Mouse (Mus musculus) heart, postnatal 0 days (tissue): ENCODE measurements around the gene Map3k5. TPM values are rescaled to one million over a fixed set of nuclear protein-coding genes. Genes with fewer than 3 reads are reported as not detected.

Experiments used
- ATAC-seq: fragments of 200-750 bp; cut with Nextera tagmentation; 2 replicates; pipeline ENCODE4 v1.8.0; 2017; ENCODE audit warnings: low read depth, moderate number of reproducible peaks, moderate library complexity; ENCODE audit not compliant: insufficient read depth
- DNase-seq: peaks from one replicate; pipeline ENCODE4 v3.0.0-alpha.2; 2016; ENCODE audit warnings: low spot score
- H3K27ac ChIP-seq: fragments of 300-500 bp; sonication (generic); 2 replicates; pipeline ENCODE4 v1.5.1; 2014; ENCODE audit warnings: low read depth, mild to moderate bottlenecking
- H3K27me3 ChIP-seq: fragments of 300-500 bp; sonication (generic); 2 replicates; pipeline ENCODE4 v1.6.1; 2014; ENCODE audit warnings: low read length, mixed read lengths; ENCODE audit not compliant: control insufficient read depth, insufficient read depth
- H3K36me3 ChIP-seq: fragments of 300-500 bp; sonication (generic); replicated peaks from 2 replicates; pipeline ENCODE4 v1.6.1; 2014; ENCODE audit warnings: low read length, mixed read lengths; ENCODE audit not compliant: control insufficient read depth, insufficient read depth
- H3K4me1 ChIP-seq: fragments of 300-500 bp; sonication (generic); 2 replicates; pipeline ENCODE4 v1.6.1; 2014; ENCODE audit warnings: antibody characterized with exemption; ENCODE audit not compliant: control insufficient read depth, insufficient read depth
- H3K4me2 ChIP-seq: fragments of 300-500 bp; sonication (generic); 2 replicates; pipeline ENCODE4 v1.6.1; 2014; ENCODE audit warnings: low read depth, mild to moderate bottlenecking, low read length, moderate library complexity
- H3K4me3 ChIP-seq: fragments of 300-500 bp; sonication (generic); 2 replicates; pipeline ENCODE4 v1.5.1; 2014; ENCODE audit warnings: low read depth, low read length
- H3K9ac ChIP-seq: fragments of 300-500 bp; sonication (generic); replicated peaks from 2 replicates; pipeline ENCODE4 v1.6.1; 2014; ENCODE audit warnings: low read depth, low read length, mixed read lengths
- H3K9me3 ChIP-seq: fragments of 300-500 bp; sonication (generic); replicated peaks from 2 replicates; pipeline ENCODE4 v1.6.1; 2016; ENCODE audit warnings: low read length; ENCODE audit not compliant: control insufficient read depth
- CTCF ChIP-seq: IDR thresholded peaks from 2 replicates; pipeline ENCODE4 v1.5.1; 2016; ENCODE audit warnings: antibody characterized with exemption, control low read depth, low read depth
- EP300 ChIP-seq: IDR thresholded peaks from 2 replicates; pipeline ENCODE4 v1.6.1; 2016; ENCODE audit warnings: antibody characterized with exemption, low read depth
- WGBS: fragments of 180-500 bp; shearing (Covaris S2); extraction: QIAGEN DNeasy Blood & Tissue Kit; methylation state at CpG from one replicate; pipeline ENCODE4 v1.1.7; 2014; 5-methylcytosine and 5-hydroxymethylcytosine counted together
- polyA plus RNA-seq: library from polyadenylated mRNA; unstranded; fragments of >200 nt; fragmentation: Nextera tagmentation; extraction: Ambion mirVana; gene quantifications from 2 replicates; pipeline ENCODE4 v1.2.1, GENCODE M21; 2015
- total RNA-seq: library from RNA; depleted of rRNA; stranded (reverse); fragments of >200 nt; gene quantifications from 2 replicates; pipeline ENCODE4 v1.2.3, GENCODE M21; 2014; ENCODE audit warnings: low replicate concordance; rRNA removed

The Map3k5 gene
- total and polyA plus RNA-seq, 2 experiments from 2014 or later = 2.5 to 10.8 TPM

GRCm38 (mm10) chr10:20184326-20184725 lies 250.1 kb downstream of the Map3k5 start:
- Histone ChIP-seq H3K36me3 (no peaks in the 10 kb centered on the region), H3K4me3 (no peak overlapping the region), H3K4me2 (no peak overlapping the region), H3K9ac (no peak overlapping the region), H3K9me3 (no peaks in the 10 kb centered on the region), H3K27me3 (no peaks in the 10 kb centered on the region), H3K27ac (no peak overlapping the region), H3K4me1 (peaks cover 27% of the 10 kb centered on the region)
- ATAC-seq (no peak), DNase-seq (no peak)
- 68% methylated on average over 4 of the region's 4 CpGs for WGBS
- TF ChIP-seq CTCF = no peak
- no peak for TF ChIP-seq EP300

- ATAC-seq (peak; percentile 50), DNase-seq (no peak)
- Histone ChIP-seq H3K4me2 (no peak overlapping the region), H3K4me1 (peaks cover 27% of the 10 kb centered on the region), H3K9ac (no peak overlapping the region), H3K27me3 (no peaks in the 10 kb centered on the region), H3K27ac (peak overlapping the region; percentile 12; the same call in 1 of the 2 replicates), H3K36me3 (no peaks in the 10 kb centered on the region), H3K4me3 (no peak overlapping the region), H3K9me3 (no peaks in the 10 kb centered on the region)
- no peak for TF ChIP-seq EP300
- TF ChIP-seq CTCF = no peak
- WGBS = 53% methylated on average over 4 of the region's 4 CpGs
Observed at GRCm38 (mm10) chr10:20185264-20185663, 251.0 kb downstream of the Map3k5 start.

GRCm38 (mm10) chr10:20185806-20186205 lies 251.5 kb downstream of the Map3k5 start:
- Histone ChIP-seq H3K9ac (no peak overlapping the region), H3K27me3 (no peaks in the 10 kb centered on the region), H3K4me3 (no peak overlapping the region), H3K9me3 (no peaks in the 10 kb centered on the region), H3K27ac (peak overlapping the region; percentile 16), H3K4me2 (no peak overlapping the region), H3K36me3 (no peaks in the 10 kb centered on the region), H3K4me1 (peaks cover 27% of the 10 kb centered on the region)
- TF ChIP-seq CTCF (no peak), EP300 (no peak)
- WGBS = 96% methylated on average over 2 of the region's 2 CpGs
- DNase-seq (no peak), ATAC-seq (no peak)

- Histone ChIP-seq H3K9me3 (no peaks in the 10 kb centered on the region), H3K4me1 (peaks cover 19% of the 10 kb centered on the region), H3K36me3 (no peaks in the 10 kb centered on the region), H3K9ac (no peak overlapping the region), H3K27me3 (no peaks in the 10 kb centered on the region), H3K27ac (no peak overlapping the region), H3K4me2 (no peak overlapping the region), H3K4me3 (no peak overlapping the region)
- no peak for DNase-seq
- TF ChIP-seq EP300 = no peak
- no peak for TF ChIP-seq CTCF
- WGBS = 81% methylated on average over 5 of the region's 5 CpGs
- ATAC-seq = no peak
Observed at GRCm38 (mm10) chr10:20186800-20187273, 252.6 kb downstream of the Map3k5 start.

GRCm38 (mm10) chr10:20190139-20190747 lies 256.0 kb downstream of the Map3k5 start:
- no peak overlapping the region for H3K4me3 ChIP-seq
- H3K4me1 ChIP-seq = peaks cover 8% of the 10 kb centered on the region
- ATAC-seq = peak; percentile 66
- no peaks in the 10 kb centered on the region for H3K36me3 ChIP-seq
- H3K9ac ChIP-seq = no peak overlapping the region
- H3K9me3 ChIP-seq = no peaks in the 10 kb centered on the region
- no peak overlapping the region for H3K4me2 ChIP-seq
- no peaks in the 10 kb centered on the region for H3K27me3 ChIP-seq
- WGBS = 66% methylated on average over 6 of the region's 6 CpGs
- TF ChIP-seq CTCF = no peak
- no peak for TF ChIP-seq EP300
- peak; percentile 23 for DNase-seq
- H3K27ac ChIP-seq = peak overlapping the region; percentile 64

Other genes with a start within 250 kb of the Map3k5 start
- gene Il20ra, start 221.9 kb upstream of the Map3k5 start, total RNA-seq = not detected in 2 replicates
- not detected in 2 replicates for gene Il20ra, start 221.9 kb upstream of the Map3k5 start, polyA plus RNA-seq
- gene Slc35d3, start 83.0 kb upstream of the Map3k5 start, total RNA-seq = 0.62 TPM in 1 of 2 replicates, not detected in the other
- gene Slc35d3, start 83.0 kb upstream of the Map3k5 start, polyA plus RNA-seq = 0.05 TPM in 2 replicates
- 21.8 and 24.2 TPM in 2 replicates for gene Pex7, start 26.8 kb upstream of the Map3k5 start, total RNA-seq
- gene Pex7, start 26.8 kb upstream of the Map3k5 start, polyA plus RNA-seq = 43.5 and 46.7 TPM in 2 replicates
- 5.9 and 22.5 TPM in 2 replicates for gene Map7, start 214.0 kb downstream of the Map3k5 start, total RNA-seq
- gene Map7, start 214.0 kb downstream of the Map3k5 start, polyA plus RNA-seq = 7.0 and 7.5 TPM in 2 replicates